Mouse (Mus musculus) adrenal gland, postnatal 4 days (tissue): Measurements from ENCODE around the gene Gm10570. TPM values are rescaled to one million over a fixed set of nuclear protein-coding genes. Genes with fewer than 3 reads are reported as not detected.

Experiments used
- DNase-seq, 2 experiments: peaks; one replicate each; pipeline ENCODE4 v3.0.0; 2021 to 2022; ENCODE audit warnings: low spot score in 2 of 2, mixed read lengths in 2 of 2
- long read RNA-seq, 2 experiments: library from polyadenylated mRNA; stranded (forward); transcript quantifications; one replicate each; pipeline ENCODE4 v2.0.0; 2021
- total RNA-seq, 2 experiments: library from RNA; stranded (reverse); gene quantifications; 2 replicates each; pipeline ENCODE4 v1.2.3; 2021

Gene Gm10570
- total RNA-seq, result not detected
- long read RNA-seq, experiment 1, result 0 reads
- long read RNA-seq, experiment 2, result 0 reads

- DNase-seq, result no peak
Measured at GRCm38 (mm10) chr4:130308231-130309081, at the start of gene Gm10570, which contains the start of gene Fabp3. TSS of gene Gm10570 (minus strand) at chr4:130308674. TSS of gene Fabp3 (plus strand) at chr4:130308595.

DNA sequence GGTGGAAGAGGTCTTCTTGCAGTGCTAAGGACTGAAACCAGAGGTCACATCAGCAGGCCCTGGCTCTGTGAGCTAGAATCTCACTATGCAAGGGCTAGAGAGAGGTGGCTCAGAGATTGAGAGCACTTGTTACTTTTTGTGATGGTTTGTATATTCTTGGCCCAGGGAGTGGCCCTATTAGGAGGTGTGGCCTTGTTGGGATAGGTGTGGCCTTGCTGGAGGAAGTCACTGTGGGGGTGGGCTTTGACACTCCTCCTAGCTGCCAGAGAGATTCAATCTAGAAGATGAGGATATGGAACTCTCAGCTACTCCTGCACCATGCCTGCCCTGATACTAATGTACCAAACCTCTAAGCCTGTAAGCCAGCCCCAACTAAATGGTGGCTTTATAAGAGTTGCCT, 49.5 kb upstream of the Gm10570 start:
- no peak for DNase-seq

DNA sequence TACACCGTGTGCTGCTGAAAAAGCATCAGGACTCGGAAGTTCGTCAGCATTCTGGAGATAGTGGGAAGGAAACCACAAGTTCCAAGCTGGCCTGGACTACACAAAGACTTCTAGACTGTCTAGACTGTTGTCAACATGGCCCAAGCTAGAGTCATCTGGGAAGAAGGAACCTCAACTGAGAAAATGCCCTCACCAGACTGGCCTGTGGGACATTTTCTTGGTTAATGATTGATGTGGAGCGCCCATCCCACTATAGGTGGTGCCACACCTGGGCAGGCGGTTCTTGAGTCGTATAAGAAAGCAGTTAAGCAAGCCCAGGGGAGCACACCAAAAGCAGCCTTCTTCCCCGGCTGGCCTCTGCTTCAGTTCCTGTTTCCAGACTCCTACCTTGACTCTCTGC, 44.1 kb upstream of the Gm10570 start:
- DNase-seq, result no peak

- DNase-seq, result no peak
Measured at GRCm38 (mm10) chr4:130350690-130351422, 42.4 kb upstream of the Gm10570 start.

DNA sequence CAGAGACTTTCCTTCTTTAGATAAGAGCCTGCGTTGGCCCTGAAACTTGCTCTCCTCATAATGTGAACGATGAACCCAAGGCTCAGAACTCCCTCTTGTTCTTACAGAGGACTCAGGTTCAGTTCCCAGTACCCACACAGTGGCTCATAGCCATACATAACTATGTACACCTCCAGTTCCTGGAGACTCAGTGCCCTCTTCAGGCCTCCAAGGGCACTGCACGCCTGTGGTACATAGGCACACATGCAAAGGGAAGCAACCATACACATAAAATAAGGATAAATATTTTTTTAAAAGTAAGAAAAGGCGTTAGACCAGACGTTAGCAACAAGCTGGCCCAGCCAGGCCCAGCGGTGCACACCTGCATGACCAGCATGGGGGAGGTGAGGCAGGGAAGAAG, 41.2 kb upstream of the Gm10570 start:
- no peak for DNase-seq

- DNase-seq, result peak in 1 of 2 experiments; percentile 19
Measured at GRCm38 (mm10) chr4:130341691-130342090, 33.2 kb upstream of the Gm10570 start.

- no peak for DNase-seq
Measured at GRCm38 (mm10) chr4:130335867-130336266, 27.4 kb upstream of the Gm10570 start.

DNA sequence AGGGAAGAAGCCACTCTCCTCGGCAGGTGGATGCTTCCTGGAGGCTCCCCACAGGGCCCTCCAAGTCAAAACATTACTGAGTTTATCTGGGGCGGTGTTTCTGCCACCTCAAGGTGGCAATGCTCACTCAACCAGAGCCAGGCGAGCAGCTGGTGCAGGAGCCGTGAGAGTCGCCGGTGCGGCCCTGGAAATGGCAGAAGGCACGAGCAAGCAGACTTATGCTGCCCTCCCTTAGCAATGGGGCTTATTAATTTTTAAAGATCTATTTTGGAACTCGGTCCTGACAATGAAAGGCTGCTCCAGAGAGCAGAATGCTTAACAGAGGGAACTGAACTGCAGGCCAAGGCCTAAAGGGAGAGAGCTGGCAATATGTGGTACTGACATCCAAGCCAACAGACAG, 18.9 kb upstream of the Gm10570 start:
- no peak for DNase-seq

DNA sequence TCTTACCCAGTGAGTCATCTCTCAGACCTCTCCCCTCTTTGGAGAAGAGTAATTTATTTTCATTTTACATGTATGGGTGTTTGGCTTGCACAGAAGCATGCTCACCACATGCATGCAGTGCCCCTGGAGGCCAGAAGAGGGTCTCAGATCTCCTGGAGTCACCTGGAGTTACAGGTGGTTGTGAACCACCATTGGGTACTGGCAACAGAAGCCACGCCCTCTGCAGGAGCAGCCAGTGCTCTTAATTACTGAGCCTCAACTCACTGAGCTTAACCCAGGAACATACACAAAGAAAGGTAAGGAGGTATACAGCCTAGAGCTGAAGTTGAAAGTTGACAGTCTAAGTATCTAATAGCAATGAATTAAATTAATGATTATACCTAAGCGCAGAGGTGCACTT, 17.0 kb upstream of the Gm10570 start:
- DNase-seq, result no peak

GRCm38 (mm10) chr4:130323607-130324006, 15.1 kb upstream of the Gm10570 start:
- DNase-seq, result no peak

- no peak for DNase-seq
Measured at GRCm38 (mm10) chr4:130323165-130323564, 14.7 kb upstream of the Gm10570 start.

GRCm38 (mm10) chr4:130322567-130322966, 14.1 kb upstream of the Gm10570 start:
- DNase-seq, result no peak

DNA sequence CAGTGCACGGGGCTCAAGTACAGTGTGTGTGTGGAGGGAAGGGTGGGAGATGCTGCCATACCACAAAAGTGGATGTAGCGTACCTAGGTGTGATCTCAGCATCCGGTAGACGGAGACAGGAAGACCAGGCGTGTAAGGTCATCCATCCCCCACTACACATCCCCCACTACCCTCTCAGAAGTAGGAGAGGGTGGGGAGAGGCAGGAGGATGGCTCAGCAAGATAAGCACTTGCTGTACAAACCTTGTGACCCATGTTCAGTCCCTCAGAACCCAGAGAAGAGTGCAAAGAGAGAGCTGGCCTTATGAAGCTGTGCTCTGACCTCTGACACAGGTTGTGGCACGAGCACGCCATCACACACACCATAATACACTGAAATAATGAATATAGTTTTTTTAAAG, 13.2 kb upstream of the Gm10570 start:
- no peak for DNase-seq

DNA sequence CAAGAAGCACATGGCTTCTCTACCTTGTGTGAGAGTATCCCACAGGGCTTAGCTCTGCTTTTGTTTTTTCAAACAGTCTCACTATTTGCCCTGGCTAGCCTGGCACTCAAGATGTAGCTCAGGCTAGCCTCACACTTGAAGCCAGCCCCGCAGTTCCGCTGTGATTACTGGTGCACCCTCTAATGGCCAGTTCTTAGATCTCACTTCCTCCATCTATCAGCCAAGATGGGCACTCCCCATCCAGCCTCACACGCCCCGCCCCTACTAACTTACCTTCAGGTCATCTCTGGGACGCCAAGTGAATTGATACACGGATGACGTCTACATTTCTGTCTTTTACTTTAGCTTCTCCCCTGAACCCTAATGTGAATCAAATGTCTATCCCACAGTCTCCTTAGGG, 11.1 kb upstream of the Gm10570 start:
- DNase-seq, result no peak

DNA sequence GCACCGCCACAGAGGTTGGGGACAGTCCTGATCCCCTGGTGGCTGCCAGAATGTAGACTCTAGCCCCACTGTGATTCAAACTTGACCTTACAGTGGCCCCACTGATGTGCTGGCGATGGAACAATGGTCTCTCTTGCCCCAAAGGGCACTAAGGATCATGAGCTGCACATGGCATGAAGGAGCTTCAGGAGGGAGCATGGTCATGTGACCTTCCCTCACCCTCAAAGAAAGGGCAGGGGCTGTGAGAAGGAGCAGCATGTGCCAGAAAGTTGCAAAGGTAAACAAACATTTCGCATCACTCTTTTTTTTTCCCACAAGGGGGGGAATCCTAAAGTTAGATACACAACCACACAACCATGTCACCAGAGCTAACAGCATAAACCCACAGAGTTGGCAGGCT, 9.6 kb upstream of the Gm10570 start:
- DNase-seq, result no peak

DNA sequence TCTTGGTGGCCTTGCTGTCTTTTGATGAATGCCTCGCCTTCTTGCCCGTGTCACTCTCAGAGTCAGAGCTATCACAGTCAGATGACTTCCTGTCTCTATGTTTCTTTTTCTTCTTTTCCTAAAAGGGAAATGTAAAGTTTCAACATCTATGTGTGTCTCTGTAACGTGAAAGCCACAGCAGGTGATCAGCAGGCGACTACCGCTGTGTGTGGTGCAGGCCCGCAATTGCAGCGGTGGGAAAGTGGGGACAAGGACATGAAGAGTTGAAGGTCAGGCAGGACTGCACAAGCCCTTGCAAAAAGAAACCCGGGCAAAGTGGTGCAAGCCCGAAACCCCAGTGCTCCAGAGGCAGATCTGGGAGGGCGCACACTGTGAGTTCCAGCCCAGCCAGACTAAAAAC, 8.2 kb upstream of the Gm10570 start:
- no peak for DNase-seq

DNA sequence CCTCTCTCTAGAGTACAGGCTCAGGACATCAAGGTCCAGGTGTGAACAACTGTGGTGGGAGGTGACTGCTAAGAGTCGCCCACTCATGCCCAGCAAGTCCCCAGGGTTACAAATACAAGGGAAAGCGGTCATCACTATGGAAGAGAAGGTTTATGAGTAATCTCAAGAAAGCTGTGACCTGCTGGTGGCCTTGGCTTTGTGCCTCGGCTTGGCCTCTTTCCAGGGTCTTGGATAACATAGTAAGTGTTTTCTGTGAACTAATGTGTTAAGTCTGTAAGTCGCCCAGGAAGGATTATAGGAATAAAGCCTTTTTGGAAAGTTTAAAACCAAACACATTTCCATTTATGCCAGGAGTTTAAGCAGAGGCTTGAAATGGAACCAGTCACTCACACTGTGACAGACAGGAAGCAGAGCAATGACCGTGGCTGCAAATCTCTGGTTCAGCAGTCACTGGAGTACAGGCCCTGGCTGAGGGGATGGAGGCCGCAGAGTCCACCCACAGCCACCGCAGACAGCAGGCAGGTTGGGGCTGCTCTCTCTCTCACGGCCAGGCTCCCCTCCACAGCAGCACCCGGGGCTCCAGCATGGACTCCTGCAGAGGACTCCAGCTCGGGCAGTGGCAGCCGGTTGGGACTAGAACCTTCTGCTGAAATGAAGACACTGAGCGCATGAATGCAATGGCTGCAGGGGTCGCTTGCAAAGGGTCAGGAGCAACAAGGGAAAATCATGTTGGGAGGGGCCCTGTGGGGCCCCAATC, 7.5 kb upstream of the Gm10570 start:
- peak; percentile 37 to 49 for DNase-seq

DNA sequence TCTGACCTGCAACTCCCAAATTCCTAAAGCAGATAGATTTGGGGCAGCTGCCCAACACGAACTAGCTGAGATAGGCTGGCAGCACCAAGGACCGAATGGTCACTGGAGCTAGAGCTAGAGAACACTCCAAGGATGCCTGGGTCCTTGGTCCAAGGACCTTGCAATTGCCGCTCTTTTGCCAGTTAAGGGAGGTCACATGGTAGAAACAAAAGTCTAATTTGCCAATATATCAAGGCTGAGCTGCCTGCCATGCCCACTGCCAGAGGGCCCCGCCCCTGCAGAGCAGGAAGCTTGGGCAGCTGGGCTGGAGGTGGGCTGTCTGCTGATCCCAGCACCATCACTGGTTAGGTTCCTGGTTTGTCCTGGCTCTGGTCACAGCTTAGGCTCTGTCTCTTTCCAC, 5.1 kb upstream of the Gm10570 start:
- DNase-seq, result no peak

GRCm38 (mm10) chr4:130312526-130312925, 4.1 kb upstream of the Gm10570 start:
- no peak for DNase-seq

DNA sequence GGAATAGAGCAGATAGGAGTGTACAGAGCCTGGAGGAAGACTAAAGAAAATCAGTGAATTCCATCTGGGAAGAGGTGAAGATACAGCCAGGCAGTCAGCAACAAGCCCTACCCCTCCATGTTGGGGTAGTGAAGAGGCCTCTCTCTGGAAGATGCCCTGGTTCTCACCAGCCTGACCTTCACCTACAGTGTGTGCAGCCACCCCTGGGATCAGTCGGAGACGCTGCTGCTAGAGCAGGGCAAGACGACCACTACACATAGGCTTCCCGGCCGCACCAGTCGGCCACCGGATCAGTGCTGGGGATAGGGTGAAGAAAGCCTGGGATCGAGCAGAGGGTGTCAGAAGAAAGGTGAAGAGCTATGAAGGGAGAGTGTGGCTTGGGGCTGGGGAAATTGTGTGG, 780 bp upstream of the Gm10570 start:
- no peak for DNase-seq

GRCm38 (mm10) chr4:130307851-130308230, 633 bp downstream of the Gm10570 start:
- DNase-seq, result no peak
